Mouse (Mus musculus) thymus, adult 2 months (tissue): ENCODE data around the gene Mthfsd. TPM values are rescaled to one million over a fixed set of nuclear protein-coding genes. Genes with fewer than 3 reads are reported as not detected.

Experiments used
- DNase-seq: peaks from one replicate; pipeline ENCODE4 v3.0.0; 2021
- H3K27ac ChIP-seq: fragments of 200-500 bp; 2 replicates; pipeline ENCODE4 v1.5.1; 2012; ENCODE audit warnings: low read length, control low read depth; ENCODE audit not compliant: control insufficient read depth, insufficient read depth
- H3K27me3 ChIP-seq: fragments of 200-500 bp; 2 replicates; pipeline ENCODE4 v1.6.1; 2012; ENCODE audit warnings: mild to moderate bottlenecking, low read length, moderate library complexity, mixed read lengths; ENCODE audit not compliant: control insufficient read depth, insufficient read depth
- H3K36me3 ChIP-seq: fragments of 200-500 bp; 2 replicates; pipeline ENCODE4 v1.6.1; 2012; ENCODE audit warnings: mild to moderate bottlenecking, low read length, moderate library complexity; ENCODE audit not compliant: control insufficient read depth, insufficient read depth
- H3K4me1 ChIP-seq: fragments of 200-500 bp; replicated peaks from 2 replicates; pipeline ENCODE4 v1.6.1; 2012; ENCODE audit warnings: low read length; ENCODE audit not compliant: control insufficient read depth, insufficient read depth
- H3K4me3 ChIP-seq: fragments of 200-500 bp; 2 replicates; pipeline ENCODE4 v1.5.1; 2012; ENCODE audit warnings: mild to moderate bottlenecking, low read length, control low read depth, moderate library complexity; ENCODE audit not compliant: control insufficient read depth, insufficient read depth
- CTCF ChIP-seq: fragments of 200-500 bp; IDR thresholded peaks from 2 replicates; pipeline ENCODE4 v1.5.1; 2012; ENCODE audit warnings: mild to moderate bottlenecking, control low read depth, low read length, moderate library complexity, borderline replicate concordance; ENCODE audit not compliant: control insufficient read depth, poor library complexity, insufficient read depth; ENCODE audit errors: extremely low read depth
- POLR2A ChIP-seq: fragments of 200-500 bp; IDR thresholded peaks from 2 replicates; pipeline ENCODE4 v1.6.1; 2012; ENCODE audit warnings: mild to moderate bottlenecking, low read length, control low read depth, moderate library complexity; ENCODE audit not compliant: control insufficient read depth, poor library complexity, insufficient read depth; ENCODE audit errors: extremely low read depth
- WGBS: fragments of 180-500 bp; shearing (Covaris S2); methylation state at CpG from one replicate; pipeline ENCODE4 v1.1.7; 2018; 5-methylcytosine and 5-hydroxymethylcytosine counted together
- polyA plus RNA-seq: library from polyadenylated mRNA; depleted of rRNA; stranded (reverse); fragments of >200 nt; gene quantifications from 2 replicates; pipeline ENCODE4 v1.2.3, GENCODE M21; 2012

Mthfsd gene
- polyA plus RNA-seq, 1 experiment: 69.4 TPM

DNA sequence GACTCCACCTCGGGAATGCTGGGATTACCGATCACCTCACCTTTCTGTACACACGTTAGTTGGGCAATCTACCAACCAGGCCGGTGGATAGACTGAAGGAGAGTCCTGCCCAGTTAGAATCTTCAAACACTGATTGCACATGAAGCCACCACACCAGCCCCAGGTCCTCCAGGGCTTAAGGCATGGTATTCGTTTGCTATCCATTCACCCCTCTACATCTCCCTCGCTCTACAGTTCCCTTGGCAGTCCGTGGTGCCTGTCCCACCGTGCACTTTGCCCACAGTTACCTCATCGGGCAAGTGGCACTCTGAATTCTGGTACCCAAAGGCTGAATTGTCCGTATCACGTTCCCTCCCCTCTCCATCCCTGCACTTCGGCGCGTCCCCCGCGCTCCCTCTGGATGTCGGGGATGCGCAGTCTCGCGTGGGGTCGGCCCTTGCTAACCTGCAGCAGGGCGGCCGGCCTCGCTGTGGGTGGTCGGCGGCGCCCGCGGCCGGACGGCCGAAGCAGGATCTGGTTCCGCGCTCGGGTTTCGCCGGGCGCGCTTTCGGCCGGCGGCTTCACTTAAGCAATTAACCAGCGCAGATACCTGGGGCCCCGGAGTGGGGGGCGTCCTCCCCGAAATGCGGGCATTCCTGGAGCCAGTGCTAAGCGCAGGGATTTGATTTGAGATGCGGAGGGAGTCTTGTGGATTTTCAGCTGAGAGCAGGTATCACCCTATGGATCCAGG is 27.7 kb downstream of the Mthfsd start:
- Histone ChIP-seq H3K4me1 (peaks cover 6% of the 10 kb centered on the region), H3K27me3 (peaks cover 38% of the 10 kb centered on the region; the same call in 1 of the 2 replicates), H3K27ac (no peak overlapping the region), H3K36me3 (no peaks in the 10 kb centered on the region), H3K4me3 (no peak overlapping the region)
- no peak for TF ChIP-seq CTCF
- no peak for TF ChIP-seq POLR2A
- DNase-seq: no peak
- WGBS: 4% methylated on average over 49 of the region's 49 CpGs

DNA sequence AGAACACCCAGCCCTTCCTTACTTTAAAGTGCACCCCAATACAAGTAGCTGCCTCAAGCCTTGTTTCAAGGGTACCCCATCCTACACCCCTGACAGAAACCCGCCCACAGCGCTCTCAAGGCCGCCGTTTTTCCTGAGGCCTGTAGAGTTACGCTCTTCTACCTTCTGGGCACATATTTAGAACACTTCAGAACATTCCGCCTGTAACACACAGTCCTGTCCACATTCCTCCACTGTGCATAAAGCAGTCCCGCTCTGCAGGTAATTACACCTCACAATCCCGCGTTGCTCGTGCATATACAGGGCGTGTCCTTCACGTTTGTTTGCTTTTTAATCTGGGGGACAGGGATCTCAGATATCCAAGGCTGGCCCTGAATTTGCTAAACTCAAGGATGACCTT is 28.2 kb downstream of the Mthfsd start:
- peaks cover 40% of the 10 kb centered on the region; the same call in 1 of the 2 replicates for H3K27me3 ChIP-seq
- H3K27ac ChIP-seq: no peak overlapping the region
- H3K4me1 ChIP-seq: peaks cover 6% of the 10 kb centered on the region
- WGBS: 30% methylated on average over 12 of the region's 12 CpGs
- no peak for DNase-seq
- H3K4me3 ChIP-seq: no peak overlapping the region
- TF ChIP-seq POLR2A (no peak), CTCF (no peak)
- no peaks in the 10 kb centered on the region for H3K36me3 ChIP-seq

DNA sequence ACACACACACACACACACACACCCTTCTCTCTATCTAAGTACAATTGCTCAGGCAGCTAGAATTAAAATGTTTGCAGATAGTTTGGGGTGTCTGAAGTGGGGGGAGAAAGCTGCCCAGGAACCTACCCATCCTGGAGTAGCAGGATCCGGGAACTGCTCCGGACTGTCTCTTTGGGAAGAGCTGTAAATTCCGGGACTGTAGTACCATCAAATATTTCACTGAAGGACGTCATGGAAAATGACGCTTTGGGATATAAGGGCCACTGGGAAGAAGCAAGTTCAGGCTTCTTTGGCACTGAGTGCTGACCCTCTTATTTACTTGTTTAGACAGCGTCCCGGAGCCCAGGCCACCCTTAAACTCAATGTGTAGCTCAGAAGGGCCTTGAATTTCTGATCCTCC is 29.0 kb downstream of the Mthfsd start:
- no peak overlapping the region for H3K27ac ChIP-seq
- no peak for DNase-seq
- H3K4me3 ChIP-seq: no peak overlapping the region
- H3K4me1 ChIP-seq: peaks cover 6% of the 10 kb centered on the region
- 18% methylated on average over 7 of the region's 7 CpGs for WGBS
- no peak for TF ChIP-seq CTCF
- no peak for TF ChIP-seq POLR2A
- H3K27me3 ChIP-seq: peaks cover 43% of the 10 kb centered on the region; the same call in 1 of the 2 replicates
- H3K36me3 ChIP-seq: no peaks in the 10 kb centered on the region

- 22% methylated on average over 14 of the region's 14 CpGs for WGBS
- Histone ChIP-seq H3K27ac (no peak overlapping the region), H3K4me3 (no peak overlapping the region), H3K4me1 (peaks cover 6% of the 10 kb centered on the region), H3K27me3 (peaks cover 46% of the 10 kb centered on the region), H3K36me3 (no peaks in the 10 kb centered on the region)
- DNase-seq: no peak
- TF ChIP-seq POLR2A (no peak), CTCF (no peak)
Measured at GRCm38 (mm10) chr8:121078721-121079120, 29.5 kb downstream of the Mthfsd start.

DNA sequence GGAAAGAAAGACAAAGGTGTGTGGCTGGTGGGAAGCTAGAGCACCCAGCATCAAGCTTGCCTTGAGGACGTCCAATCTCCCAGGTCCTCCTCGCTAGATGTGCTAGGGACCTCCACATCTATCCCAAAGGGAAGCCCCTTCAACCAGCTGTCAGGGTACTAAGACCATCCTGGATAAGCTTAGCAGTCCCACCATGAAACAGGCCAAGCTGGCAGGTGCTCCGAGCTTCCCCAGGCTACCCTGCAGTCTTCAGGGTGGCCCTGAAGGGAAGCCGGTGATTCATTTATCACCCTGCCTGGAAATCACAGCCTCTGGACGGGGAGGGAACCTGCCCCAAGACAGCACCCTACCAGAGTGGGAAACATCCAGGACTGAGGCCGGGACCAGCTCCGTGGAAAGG is 31.6 kb downstream of the Mthfsd start:
- no peak for TF ChIP-seq POLR2A
- TF ChIP-seq CTCF: no peak
- Histone ChIP-seq H3K36me3 (no peaks in the 10 kb centered on the region), H3K4me3 (no peak overlapping the region), H3K27me3 (peaks cover 44% of the 10 kb centered on the region), H3K4me1 (no peaks in the 10 kb centered on the region), H3K27ac (no peak overlapping the region)
- 33% methylated on average over 7 of the region's 7 CpGs for WGBS
- DNase-seq: no peak

GRCm38 (mm10) chr8:121075936-121076335 is 32.3 kb downstream of the Mthfsd start:
- no peak overlapping the region for H3K4me3 ChIP-seq
- no peak for TF ChIP-seq POLR2A
- no peak for TF ChIP-seq CTCF
- no peak overlapping the region for H3K27ac ChIP-seq
- WGBS: 8% methylated on average over 13 of the region's 13 CpGs
- H3K36me3 ChIP-seq: no peaks in the 10 kb centered on the region
- peaks cover 43% of the 10 kb centered on the region for H3K27me3 ChIP-seq
- no peaks in the 10 kb centered on the region for H3K4me1 ChIP-seq
- no peak for DNase-seq

GRCm38 (mm10) chr8:121074848-121075145 is 33.4 kb downstream of the Mthfsd start:
- TF ChIP-seq POLR2A: no peak
- TF ChIP-seq CTCF: no peak

More at GRCm38 (mm10) chr8:121074848-121075145, 33.4 kb downstream of the Mthfsd start:
- WGBS: 6% methylated on average over 10 of the region's 10 CpGs
- Histone ChIP-seq H3K4me1 (no peaks in the 10 kb centered on the region), H3K4me3 (no peak overlapping the region), H3K27ac (no peak overlapping the region), H3K36me3 (no peaks in the 10 kb centered on the region), H3K27me3 (peaks cover 33% of the 10 kb centered on the region)
- DNase-seq: no peak
